Mouse (Mus musculus) heart, embryonic 14.5 days (tissue): ENCODE data around the gene Dynlt1f. TPM values are rescaled to one million over a fixed set of nuclear protein-coding genes. Genes with fewer than 3 reads are reported as not detected.
"Not testable (repeated sequence)": the region's sequence is repeated elsewhere in the genome, so short reads cannot be mapped to it uniquely, and the experiment has no call there.

ENCODE experiments used
- ATAC-seq: fragments of 200-750 bp; cut with Nextera tagmentation; 2 replicates; pipeline ENCODE4 v1.8.0; 2017; ENCODE audit warnings: low read depth, moderate TSS enrichment; ENCODE audit not compliant: insufficient number of reproducible peaks, insufficient read depth, low FRiP score
- H3K27ac ChIP-seq, 2 experiments: fragments of 200-500 bp in 1 of 2; fragments of 300-500 bp in 1 of 2; sonication (generic) in 1 of 2; replicated peaks in 1 of 2; 2 replicates each; pipeline ENCODE4 v1.5.1; 2012 to 2014; ENCODE audit warnings: low read depth in 2 of 2, low read length in 2 of 2, control low read depth in 1 of 2, mild to moderate bottlenecking in 1 of 2, mixed read lengths in 1 of 2; ENCODE audit not compliant: control insufficient read depth in 1 of 2, insufficient read depth in 1 of 2
- H3K27me3 ChIP-seq: fragments of 300-500 bp; sonication (generic); 2 replicates; pipeline ENCODE4 v1.6.1; 2014; ENCODE audit warnings: mild to moderate bottlenecking, low read length, control low read depth; ENCODE audit not compliant: control insufficient read depth, insufficient read depth
- H3K36me3 ChIP-seq: fragments of 300-500 bp; sonication (generic); 2 replicates; pipeline ENCODE4 v1.6.1; 2014; ENCODE audit warnings: mild to moderate bottlenecking, control low read depth, low read length, mixed read lengths; ENCODE audit not compliant: control insufficient read depth, insufficient read depth
- H3K4me1 ChIP-seq, 2 experiments: fragments of 200-500 bp in 1 of 2; fragments of 300-500 bp in 1 of 2; sonication (generic) in 1 of 2; 2 replicates each; pipeline ENCODE4 v1.6.1; 2012 to 2014; ENCODE audit warnings: low read length in 2 of 2, control low read depth in 1 of 2, mixed read lengths in 1 of 2; ENCODE audit not compliant: control insufficient read depth in 2 of 2, insufficient read depth in 2 of 2
- H3K4me2 ChIP-seq: fragments of 300-500 bp; sonication (generic); 2 replicates; pipeline ENCODE4 v1.6.1; 2014; ENCODE audit warnings: mild to moderate bottlenecking, low read length
- H3K4me3 ChIP-seq, 2 experiments: fragments of 200-500 bp in 1 of 2; fragments of 300-500 bp in 1 of 2; sonication (generic) in 1 of 2; 2 replicates each; pipeline ENCODE4 v1.5.1; 2012 to 2014; ENCODE audit warnings: low read length in 2 of 2, mild to moderate bottlenecking in 2 of 2, control low read depth in 1 of 2, low read depth in 1 of 2, moderate library complexity in 1 of 2; ENCODE audit not compliant: control insufficient read depth in 1 of 2, insufficient read depth in 1 of 2
- H3K9ac ChIP-seq: fragments of 300-500 bp; sonication (generic); 2 replicates; pipeline ENCODE4 v1.6.1; 2014; ENCODE audit warnings: mild to moderate bottlenecking, low read length
- H3K9me3 ChIP-seq: fragments of 300-500 bp; sonication (generic); 2 replicates; pipeline ENCODE4 v1.6.1; 2016; ENCODE audit warnings: low read length, control low read depth; ENCODE audit not compliant: control insufficient read depth
- WGBS: fragments of 180-500 bp; shearing (Covaris S2); extraction: QIAGEN DNeasy Blood & Tissue Kit; methylation state at CpG from one replicate; pipeline ENCODE4 v1.1.7; 2014; 5-methylcytosine and 5-hydroxymethylcytosine counted together
- polyA plus RNA-seq: library from polyadenylated mRNA; unstranded; fragments of >200 nt; fragmentation: Nextera tagmentation; extraction: Ambion mirVana; gene quantifications from 2 replicates; pipeline ENCODE4 v1.2.1, GENCODE M21; 2014

Dynlt1f gene
- polyA plus RNA-seq, 1 experiment from 2014 or later = 265 TPM

- not testable (repeated sequence) for H3K36me3 ChIP-seq, H3K4me2 ChIP-seq, ATAC-seq, H3K4me1 ChIP-seq, H3K27ac ChIP-seq, H3K9ac ChIP-seq, H3K4me3 ChIP-seq, H3K9me3 ChIP-seq, H3K27me3 ChIP-seq
- 74% methylated on average over 9 of the region's 9 CpGs for WGBS
Measured at GRCm38 (mm10) chr17:6695712-6696111, 40.0 kb upstream of the Dynlt1f start.

DNA sequence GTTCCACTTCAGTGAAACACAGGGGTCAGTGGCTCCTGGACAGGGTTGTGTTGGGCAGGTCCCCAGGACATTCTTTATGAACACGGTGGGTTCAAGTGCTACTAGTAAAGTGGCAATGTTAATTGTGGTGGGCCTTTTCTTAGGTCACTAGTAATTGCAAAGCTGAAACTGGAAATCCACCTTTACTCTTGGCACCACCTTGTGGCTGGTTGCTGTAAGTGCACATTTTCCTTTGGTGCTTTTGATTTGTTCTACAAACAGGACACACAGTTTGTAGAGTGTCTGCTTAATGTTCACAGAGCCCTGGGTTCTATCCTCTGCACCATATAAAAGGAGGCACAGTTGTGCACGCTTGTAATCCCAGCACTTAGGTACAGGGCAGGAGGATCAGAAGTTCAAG, 35.9 kb upstream of the Dynlt1f start:
- not testable (repeated sequence) for H3K4me3 ChIP-seq, H3K9ac ChIP-seq, H3K9me3 ChIP-seq, H3K36me3 ChIP-seq, H3K4me1 ChIP-seq, ATAC-seq, H3K27me3 ChIP-seq, H3K4me2 ChIP-seq, H3K27ac ChIP-seq
- WGBS = 9% methylated on average over 2 of the region's 2 CpGs

GRCm38 (mm10) chr17:6689344-6689743, 33.6 kb upstream of the Dynlt1f start:
- not testable (repeated sequence) for H3K4me3 ChIP-seq, H3K4me1 ChIP-seq, H3K27ac ChIP-seq, H3K4me2 ChIP-seq, H3K9me3 ChIP-seq, H3K36me3 ChIP-seq, ATAC-seq, H3K27me3 ChIP-seq, H3K9ac ChIP-seq
- WGBS = 87% methylated on average over 3 of the region's 4 CpGs

- H3K9me3 ChIP-seq, ATAC-seq, H3K9ac ChIP-seq, H3K27ac ChIP-seq, H3K4me1 ChIP-seq, H3K4me2 ChIP-seq, H3K27me3 ChIP-seq, H3K4me3 ChIP-seq, H3K36me3 ChIP-seq: not testable (repeated sequence)
- 90% methylated on average over 2 of the region's 4 CpGs for WGBS
Measured at GRCm38 (mm10) chr17:6686299-6686971, 30.7 kb upstream of the Dynlt1f start.

DNA sequence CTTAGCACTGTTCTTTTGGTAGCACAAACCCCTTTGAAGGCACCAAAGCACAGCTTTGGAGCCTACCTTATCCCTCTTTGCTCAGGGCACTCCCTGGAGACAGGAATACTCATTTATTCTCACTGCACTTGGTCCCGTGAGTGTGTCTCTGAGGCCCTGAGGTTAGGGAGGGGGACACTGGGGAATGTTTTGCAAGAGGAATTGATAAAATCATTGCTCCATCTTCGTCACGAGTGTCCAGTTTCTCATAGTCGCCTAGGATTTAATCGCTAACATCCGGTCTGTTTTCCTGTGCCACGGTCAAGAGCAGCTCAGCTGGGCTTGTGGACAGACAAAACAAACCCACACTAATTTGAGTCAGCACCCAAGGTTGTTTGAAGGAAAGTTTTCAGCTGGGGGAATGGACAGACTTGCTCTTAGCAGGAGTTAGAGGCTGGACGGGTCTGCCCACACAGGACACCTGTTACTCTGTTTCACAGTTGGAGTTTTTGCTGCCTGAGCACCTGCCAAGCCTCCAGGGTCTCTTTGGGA, 29.7 kb upstream of the Dynlt1f start:
- not testable (repeated sequence) for H3K4me3 ChIP-seq, H3K4me1 ChIP-seq, H3K9ac ChIP-seq, H3K27me3 ChIP-seq, H3K4me2 ChIP-seq, H3K36me3 ChIP-seq, ATAC-seq, H3K9me3 ChIP-seq, H3K27ac ChIP-seq
- 28% methylated on average over 3 of the region's 8 CpGs for WGBS

- no CpG with 5 or more reads among the region's 4 CpGs for WGBS
- H3K9ac ChIP-seq, H3K4me3 ChIP-seq, H3K36me3 ChIP-seq, H3K27me3 ChIP-seq, H3K4me2 ChIP-seq, H3K27ac ChIP-seq, H3K4me1 ChIP-seq, H3K9me3 ChIP-seq: not testable (repeated sequence)
- ATAC-seq = 0 out of 2 replicates have a peak, but pooled peaks have one; percentile 45
Measured at GRCm38 (mm10) chr17:6684464-6685287, 29.0 kb upstream of the Dynlt1f start.

GRCm38 (mm10) chr17:6683702-6684101, 28.0 kb upstream of the Dynlt1f start:
- not testable (repeated sequence) for ATAC-seq
- no CpG with 5 or more reads among the region's 5 CpGs for WGBS

More at GRCm38 (mm10) chr17:6683702-6684101, 28.0 kb upstream of the Dynlt1f start:
- H3K4me2 ChIP-seq, H3K9ac ChIP-seq, H3K4me1 ChIP-seq, H3K27ac ChIP-seq, H3K27me3 ChIP-seq, H3K9me3 ChIP-seq, H3K4me3 ChIP-seq, H3K36me3 ChIP-seq: not testable (repeated sequence)
